Mouse (Mus musculus) hindlimb bud, embryonic 11.5 days (tissue): Measurements from ENCODE around the gene Kank4.
"Not testable (repeated sequence)": the region's sequence is repeated elsewhere in the genome, so short reads cannot be mapped to it uniquely, and the experiment has no call there.

Experiments used
- DNase-seq: peaks from one replicate; pipeline ENCODE4 v3.0.0-alpha.2; 2012; ENCODE audit warnings: low read depth, low spot score; ENCODE audit errors: extremely low spot score

Kank4 gene

GRCm38 (mm10) chr4:98817184-98817911, at the start of gene Kank4:
Gene Kank4 (minus strand): TSS chr4:98817537.
- no peak for DNase-seq

- no peak for DNase-seq
Observed at GRCm38 (mm10) chr4:98865386-98866237, 48.3 kb upstream of the Kank4 start.

GRCm38 (mm10) chr4:98864546-98864945, 47.2 kb upstream of the Kank4 start:
- DNase-seq, result no peak

- no peak for DNase-seq
Observed at GRCm38 (mm10) chr4:98864094-98864493, 46.8 kb upstream of the Kank4 start.

- DNase-seq, result no peak
Observed at GRCm38 (mm10) chr4:98863451-98863850, 46.1 kb upstream of the Kank4 start.

- DNase-seq, result no peak
Observed at GRCm38 (mm10) chr4:98858151-98858855, 41.0 kb upstream of the Kank4 start.

- DNase-seq, result no peak
Observed at GRCm38 (mm10) chr4:98857037-98857648, 39.8 kb upstream of the Kank4 start.

- DNase-seq, result no peak
Observed at GRCm38 (mm10) chr4:98853926-98854325, 36.6 kb upstream of the Kank4 start.

GRCm38 (mm10) chr4:98850485-98850884, 33.1 kb upstream of the Kank4 start:
- not testable (repeated sequence) for DNase-seq

- no peak for DNase-seq
Observed at GRCm38 (mm10) chr4:98847120-98847885, 30.0 kb upstream of the Kank4 start.

GRCm38 (mm10) chr4:98846396-98846795, 29.1 kb upstream of the Kank4 start:
- DNase-seq, result no peak

GRCm38 (mm10) chr4:98845687-98846125, 28.4 kb upstream of the Kank4 start:
- DNase-seq, result no peak

GRCm38 (mm10) chr4:98845201-98845600, 27.9 kb upstream of the Kank4 start:
- DNase-seq, result no peak

GRCm38 (mm10) chr4:98843906-98844597, 26.7 kb upstream of the Kank4 start:
- DNase-seq, result no peak

- DNase-seq, result not testable (repeated sequence)
Observed at GRCm38 (mm10) chr4:98841251-98841650, 23.9 kb upstream of the Kank4 start.

GRCm38 (mm10) chr4:98840526-98840925, 23.2 kb upstream of the Kank4 start:
- DNase-seq, result no peak

- no peak for DNase-seq
Observed at GRCm38 (mm10) chr4:98838913-98839312, 21.6 kb upstream of the Kank4 start.

- DNase-seq, result no peak
Observed at GRCm38 (mm10) chr4:98837715-98838505, 20.6 kb upstream of the Kank4 start.

GRCm38 (mm10) chr4:98836519-98836918, 19.2 kb upstream of the Kank4 start:
- DNase-seq, result no peak
